Mouse (Mus musculus): ENCODE measurements around the gene Ntsr1. TPM values are rescaled to one million over a fixed set of nuclear protein-coding genes. Genes with fewer than 3 reads are reported as not detected.

Ntsr1 gene
- total RNA-seq, 1 experiment = 0.09 TPM

GRCm38 (mm10) chr2:180506281-180506680, 6.5 kb downstream of the Ntsr1 start:
- H3K4me3 ChIP-seq (ENCODE audit: insufficient read depth in 1 of 2, low read depth in 1 of 2, low read length in 2 of 2, poor library complexity in 1 of 2, severe bottlenecking in 1 of 2) = no peak overlapping the region
- TF ChIP-seq ZNF384 (IDR thresholded peaks at IDR 0.05; ENCODE audit: low read depth, low read length) = no peak
- no peak for TF ChIP-seq HCFC1 (IDR thresholded peaks at IDR 0.05; ENCODE audit: borderline replicate concordance, insufficient read depth, low read length)
- no peak for TF ChIP-seq MAFK (IDR thresholded peaks at IDR 0.05; ENCODE audit: insufficient read depth, low read depth, low read length)
- TF ChIP-seq ZC3H11A (IDR thresholded peaks at IDR 0.05; ENCODE audit: borderline replicate concordance, low read depth, low read length) = no peak
- no peak for TF ChIP-seq CHD2 (IDR thresholded peaks at IDR 0.05; ENCODE audit: low read depth, low read length)
- no peaks in the 10 kb centered on the region for H3K9me3 ChIP-seq (ENCODE audit: control insufficient read depth, insufficient read depth, low read depth, low read length)
- H3K27ac ChIP-seq (ENCODE audit: insufficient read depth, low read depth, low read length, poor library complexity, severe bottlenecking) = no peak overlapping the region
- in situ Hi-C loops (cut with MboI; ENCODE audit: low sequenced_read_pairs in 2 of 2, unreplicated experiment in 2 of 2) = no loop called here
- DNase-seq (ENCODE audit: low read depth, low spot score) = no peak
- H3K4me1 ChIP-seq (ENCODE audit: control insufficient read depth in 2 of 2, insufficient read depth in 2 of 2, low read length in 2 of 2, poor library complexity in 1 of 2) = no peaks in the 10 kb centered on the region
- H3K36me3 ChIP-seq (ENCODE audit: control insufficient read depth, insufficient read depth, low read length, poor library complexity, severe bottlenecking) = no peaks in the 10 kb centered on the region
- no peak overlapping the region for H3K9ac ChIP-seq (ENCODE audit: insufficient read depth, low read depth, low read length, poor library complexity, severe bottlenecking)

- Histone ChIP-seq H3K4me1 (ENCODE audit: control insufficient read depth in 2 of 2, insufficient read depth in 2 of 2, low read length in 2 of 2, poor library complexity in 1 of 2) (0 out of 4 replicates have a peak, but pooled peaks cover 0 to under 1% of the 10 kb centered on the region in 2 experiments), H3K9ac (ENCODE audit: insufficient read depth, low read depth, low read length, poor library complexity, severe bottlenecking) (no peak overlapping the region), H3K36me3 (ENCODE audit: control insufficient read depth, insufficient read depth, low read length, poor library complexity, severe bottlenecking) (no peaks in the 10 kb centered on the region), H3K9me3 (ENCODE audit: control insufficient read depth, insufficient read depth, low read depth, low read length) (no peaks in the 10 kb centered on the region), H3K27ac (ENCODE audit: insufficient read depth, low read depth, low read length, poor library complexity, severe bottlenecking) (no peak overlapping the region), H3K4me3 (ENCODE audit: insufficient read depth in 1 of 2, low read depth in 1 of 2, low read length in 2 of 2, poor library complexity in 1 of 2, severe bottlenecking in 1 of 2) (no peak overlapping the region)
- no peak for TF ChIP-seq ZNF384 (IDR thresholded peaks at IDR 0.05; ENCODE audit: low read depth, low read length)
- TF ChIP-seq ZC3H11A (IDR thresholded peaks at IDR 0.05; ENCODE audit: borderline replicate concordance, low read depth, low read length) = no peak
- no peak for TF ChIP-seq HCFC1 (IDR thresholded peaks at IDR 0.05; ENCODE audit: borderline replicate concordance, insufficient read depth, low read length)
- TF ChIP-seq MAFK (IDR thresholded peaks at IDR 0.05; ENCODE audit: insufficient read depth, low read depth, low read length) = no peak
- no peak for TF ChIP-seq CHD2 (IDR thresholded peaks at IDR 0.05; ENCODE audit: low read depth, low read length)
- in situ Hi-C loops (cut with MboI; ENCODE audit: low sequenced_read_pairs in 2 of 2, unreplicated experiment in 2 of 2) = no loop called here
- DNase-seq (ENCODE audit: low read depth, low spot score) = no peak
These were observed 8.8 kb downstream of the Ntsr1 start for GRCm38 (mm10) chr2:180508455-180509115.

GRCm38 (mm10) chr2:180510867-180511266, 11.1 kb downstream of the Ntsr1 start:
- H3K4me3 ChIP-seq (ENCODE audit: insufficient read depth in 1 of 2, low read depth in 1 of 2, low read length in 2 of 2, poor library complexity in 1 of 2, severe bottlenecking in 1 of 2) = no peak overlapping the region
- no peaks in the 10 kb centered on the region for H3K36me3 ChIP-seq (ENCODE audit: control insufficient read depth, insufficient read depth, low read length, poor library complexity, severe bottlenecking)
- H3K4me1 ChIP-seq (ENCODE audit: control insufficient read depth in 2 of 2, insufficient read depth in 2 of 2, low read length in 2 of 2, poor library complexity in 1 of 2) = 0 out of 4 replicates have a peak, but pooled peaks cover 0 to 5% of the 10 kb centered on the region in 2 experiments
- DNase-seq (ENCODE audit: low read depth, low spot score) = no peak
- TF ChIP-seq ZC3H11A (IDR thresholded peaks at IDR 0.05; ENCODE audit: borderline replicate concordance, low read depth, low read length) (no peak), HCFC1 (IDR thresholded peaks at IDR 0.05; ENCODE audit: borderline replicate concordance, insufficient read depth, low read length) (no peak), CHD2 (IDR thresholded peaks at IDR 0.05; ENCODE audit: low read depth, low read length) (no peak), MAFK (IDR thresholded peaks at IDR 0.05; ENCODE audit: insufficient read depth, low read depth, low read length) (no peak), ZNF384 (IDR thresholded peaks at IDR 0.05; ENCODE audit: low read depth, low read length) (no peak)
- H3K9ac ChIP-seq (ENCODE audit: insufficient read depth, low read depth, low read length, poor library complexity, severe bottlenecking) = no peak overlapping the region
- in situ Hi-C loops (cut with MboI; ENCODE audit: low sequenced_read_pairs in 2 of 2, unreplicated experiment in 2 of 2) = no loop called here
- no peak overlapping the region for H3K27ac ChIP-seq (ENCODE audit: insufficient read depth, low read depth, low read length, poor library complexity, severe bottlenecking)
- H3K9me3 ChIP-seq (ENCODE audit: control insufficient read depth, insufficient read depth, low read depth, low read length) = no peaks in the 10 kb centered on the region

- Histone ChIP-seq H3K9ac (ENCODE audit: insufficient read depth, low read depth, low read length, poor library complexity, severe bottlenecking) (no peak overlapping the region), H3K4me1 (ENCODE audit: control insufficient read depth in 2 of 2, insufficient read depth in 2 of 2, low read length in 2 of 2, poor library complexity in 1 of 2) (0 out of 4 replicates have a peak, but pooled peaks cover 0 to 5% of the 10 kb centered on the region in 2 experiments), H3K36me3 (ENCODE audit: control insufficient read depth, insufficient read depth, low read length, poor library complexity, severe bottlenecking) (no peaks in the 10 kb centered on the region), H3K27ac (ENCODE audit: insufficient read depth, low read depth, low read length, poor library complexity, severe bottlenecking) (no peak overlapping the region), H3K9me3 (ENCODE audit: control insufficient read depth, insufficient read depth, low read depth, low read length) (no peaks in the 10 kb centered on the region), H3K4me3 (ENCODE audit: insufficient read depth in 1 of 2, low read depth in 1 of 2, low read length in 2 of 2, poor library complexity in 1 of 2, severe bottlenecking in 1 of 2) (no peak overlapping the region)
- no peak for TF ChIP-seq CHD2 (IDR thresholded peaks at IDR 0.05; ENCODE audit: low read depth, low read length)
- TF ChIP-seq HCFC1 (IDR thresholded peaks at IDR 0.05; ENCODE audit: borderline replicate concordance, insufficient read depth, low read length) = no peak
- no peak for TF ChIP-seq ZNF384 (IDR thresholded peaks at IDR 0.05; ENCODE audit: low read depth, low read length)
- TF ChIP-seq ZC3H11A (IDR thresholded peaks at IDR 0.05; ENCODE audit: borderline replicate concordance, low read depth, low read length) = no peak
- no peak for TF ChIP-seq MAFK (IDR thresholded peaks at IDR 0.05; ENCODE audit: insufficient read depth, low read depth, low read length)
- DNase-seq (ENCODE audit: low read depth, low spot score) = no peak
- in situ Hi-C loops (cut with MboI; ENCODE audit: low sequenced_read_pairs in 2 of 2, unreplicated experiment in 2 of 2) = no loop called here
These were observed 12.3 kb downstream of the Ntsr1 start for GRCm38 (mm10) chr2:180511875-180512661.

Data from ES-E14 (cell line).